Mouse (Mus musculus): ENCODE results near the gene Pex14. TPM values are rescaled to one million over a fixed set of nuclear protein-coding genes. Genes with fewer than 3 reads are reported as not detected.

The Pex14 gene
- polyA plus RNA-seq, 1 experiment from 2014 or later = 43.7 TPM

DNA sequence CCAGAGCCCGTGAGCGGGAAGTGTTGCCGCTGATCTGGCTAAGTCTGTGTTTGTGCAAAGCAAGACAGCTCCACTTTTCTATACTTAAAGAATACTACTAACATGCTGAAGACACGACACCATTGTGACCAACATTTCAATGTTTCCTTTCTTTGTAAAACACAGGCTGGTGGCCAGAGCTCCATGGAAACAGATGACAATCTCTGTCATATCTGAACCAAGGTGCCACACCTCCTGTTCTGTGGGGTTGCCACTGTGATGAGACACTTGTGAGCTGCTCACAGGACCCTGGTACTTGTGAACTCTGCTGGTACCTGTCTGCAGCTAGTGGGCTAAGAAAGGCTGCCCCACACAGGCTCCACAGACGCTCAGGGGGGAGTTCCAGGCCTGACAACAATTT lies 130.8 kb downstream of the Pex14 start:
- whole genome bisulfite sequencing = 61% methylated on average over 5 of the region's 5 CpGs
- ATAC-seq (ENCODE audit: insufficient read depth) (no peak), DNase-seq (no peak)
- Histone ChIP-seq H3K27ac (ENCODE audit: low read depth) (no peak overlapping the region), H3K9me3 (ENCODE audit: low read depth, low read length) (no peaks in the 10 kb centered on the region), H3K27me3 (ENCODE audit: insufficient read depth, low read length) (no peaks in the 10 kb centered on the region), H3K4me2 (no peak overlapping the region), H3K4me3 (ENCODE audit: low read depth, low read length) (no peak overlapping the region), H3K36me3 (ENCODE audit: insufficient read depth) (peaks cover 9% of the 10 kb centered on the region; the same call in 1 of the 2 replicates), H3K9ac (no peak overlapping the region), H3K4me1 (ENCODE audit: insufficient read depth) (no peaks in the 10 kb centered on the region)
- TF ChIP-seq CTCF (IDR thresholded peaks at IDR 0.05; ENCODE audit: low read depth) = no peak

DNA sequence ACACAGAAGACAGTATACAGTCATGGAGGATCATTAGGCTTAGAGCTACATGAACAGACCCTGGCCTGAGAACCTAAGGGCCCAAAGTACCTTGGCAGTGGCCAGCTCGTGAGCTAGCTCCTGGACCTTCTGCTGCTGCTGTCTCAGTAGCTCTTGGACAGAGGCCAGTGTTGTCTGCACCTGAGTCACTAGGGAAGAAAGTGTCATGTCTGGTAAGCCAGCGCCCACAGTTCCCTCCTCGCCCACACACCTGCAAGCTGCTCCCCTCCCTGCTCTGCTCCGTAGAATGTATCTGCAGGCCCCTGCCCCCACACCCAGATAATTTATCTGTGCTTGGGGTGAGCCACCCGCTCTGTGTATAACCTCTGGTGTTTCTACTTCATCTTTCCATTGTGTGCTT lies 133.5 kb downstream of the Pex14 start:
- Histone ChIP-seq H3K36me3 (ENCODE audit: insufficient read depth) (peaks cover 19% of the 10 kb centered on the region), H3K27ac (ENCODE audit: low read depth) (no peak overlapping the region), H3K9ac (no peak overlapping the region), H3K4me2 (no peak overlapping the region), H3K9me3 (ENCODE audit: low read depth, low read length) (no peaks in the 10 kb centered on the region), H3K27me3 (ENCODE audit: insufficient read depth, low read length) (no peaks in the 10 kb centered on the region), H3K4me1 (ENCODE audit: insufficient read depth) (no peaks in the 10 kb centered on the region), H3K4me3 (ENCODE audit: low read depth, low read length) (no peak overlapping the region)
- TF ChIP-seq CTCF (IDR thresholded peaks at IDR 0.05; ENCODE audit: low read depth) = no peak
- 69% methylated on average over 5 of the region's 5 CpGs for WGBS
- ATAC-seq (ENCODE audit: insufficient read depth) = no peak
- no peak for DNase-seq

DNA sequence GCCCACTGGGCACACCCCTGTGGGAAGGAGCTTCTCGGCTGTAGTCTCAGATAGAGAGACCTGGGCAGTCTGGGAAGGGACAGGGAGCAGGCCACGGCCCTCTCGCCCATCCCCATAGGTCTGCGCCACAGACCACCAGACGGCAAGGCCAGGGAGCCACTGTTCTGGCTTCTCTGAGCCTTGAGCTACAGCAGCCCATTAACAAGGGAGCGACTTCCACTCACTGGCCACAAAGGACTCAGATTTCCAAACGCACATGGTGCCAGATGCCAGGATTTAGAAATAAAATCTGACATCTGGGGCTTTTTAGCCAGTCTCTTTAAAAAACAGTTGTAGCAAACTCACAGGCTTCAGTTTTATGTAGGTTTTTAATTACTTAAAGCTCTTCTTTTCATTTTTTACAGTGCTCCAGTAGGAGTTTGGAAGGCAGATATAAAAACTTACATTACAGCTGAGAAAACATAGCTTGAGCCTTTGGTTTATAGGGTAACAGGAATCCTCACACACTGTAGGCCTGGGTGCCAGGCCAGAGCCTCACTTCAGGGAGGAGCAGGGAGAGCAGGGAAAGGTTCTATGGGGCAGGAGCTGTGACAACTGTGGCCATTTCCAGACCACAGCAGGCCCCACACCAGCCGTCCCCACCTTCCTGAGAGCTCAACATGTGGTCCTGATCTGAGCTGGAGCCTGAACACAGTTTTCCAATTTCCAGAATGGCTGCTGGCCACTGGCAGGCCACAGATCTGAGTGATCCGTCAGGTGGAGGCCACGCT lies 134.9 kb downstream of the Pex14 start:
- H3K27ac ChIP-seq (ENCODE audit: low read depth) = no peak overlapping the region
- no peak for TF ChIP-seq CTCF (IDR thresholded peaks at IDR 0.05; ENCODE audit: low read depth)
- ATAC-seq (ENCODE audit: insufficient read depth) (no peak), DNase-seq (no peak)
- H3K4me3 ChIP-seq (ENCODE audit: low read depth, low read length) = no peak overlapping the region
- no peaks in the 10 kb centered on the region for H3K4me1 ChIP-seq (ENCODE audit: insufficient read depth)
- H3K27me3 ChIP-seq (ENCODE audit: insufficient read depth, low read length) = no peaks in the 10 kb centered on the region
- H3K36me3 ChIP-seq (ENCODE audit: insufficient read depth) = peaks cover 28% of the 10 kb centered on the region
- no peak overlapping the region for H3K9ac ChIP-seq
- 83% methylated on average over 10 of the region's 10 CpGs for whole genome bisulfite sequencing
- no peak overlapping the region for H3K4me2 ChIP-seq
- H3K9me3 ChIP-seq (ENCODE audit: low read depth, low read length) = no peaks in the 10 kb centered on the region

- no peak for ATAC-seq (ENCODE audit: insufficient read depth)
- TF ChIP-seq CTCF (IDR thresholded peaks at IDR 0.05; ENCODE audit: low read depth) = no peak
Observed at GRCm38 (mm10) chr4:148962096-148962495, 137.6 kb downstream of the Pex14 start.

GRCm38 (mm10) chr4:148961081-148961480 lies 138.6 kb downstream of the Pex14 start:
- TF ChIP-seq CTCF (IDR thresholded peaks at IDR 0.05; ENCODE audit: low read depth) = no peak
- WGBS = 90% methylated on average over 19 of the region's 19 CpGs
- Histone ChIP-seq H3K4me3 (ENCODE audit: low read depth, low read length) (no peak overlapping the region), H3K4me2 (no peak overlapping the region), H3K9me3 (ENCODE audit: low read depth, low read length) (no peaks in the 10 kb centered on the region), H3K4me1 (ENCODE audit: insufficient read depth) (no peaks in the 10 kb centered on the region), H3K27ac (ENCODE audit: low read depth) (no peak overlapping the region), H3K36me3 (ENCODE audit: insufficient read depth) (peaks cover 28% of the 10 kb centered on the region), H3K9ac (no peak overlapping the region), H3K27me3 (ENCODE audit: insufficient read depth, low read length) (no peaks in the 10 kb centered on the region)
- ATAC-seq (ENCODE audit: insufficient read depth) (no peak), DNase-seq (no peak)

More at GRCm38 (mm10) chr4:148962096-148962495, 137.6 kb downstream of the Pex14 start:
- Histone ChIP-seq H3K4me2 (no peak overlapping the region), H3K9me3 (ENCODE audit: low read depth, low read length) (no peaks in the 10 kb centered on the region), H3K27ac (ENCODE audit: low read depth) (no peak overlapping the region), H3K4me3 (ENCODE audit: low read depth, low read length) (no peak overlapping the region), H3K4me1 (ENCODE audit: insufficient read depth) (no peaks in the 10 kb centered on the region), H3K27me3 (ENCODE audit: insufficient read depth, low read length) (no peaks in the 10 kb centered on the region), H3K36me3 (ENCODE audit: insufficient read depth) (peaks cover 28% of the 10 kb centered on the region), H3K9ac (no peak overlapping the region)
- 82% methylated on average over 1 of the region's 1 CpGs for WGBS
- DNase-seq = no peak

GRCm38 (mm10) chr4:148960011-148960410 lies 139.7 kb downstream of the Pex14 start:
- 0 out of 2 replicates have a peak, but pooled peaks have one; percentile 11 for TF ChIP-seq CTCF (IDR thresholded peaks at IDR 0.05; ENCODE audit: low read depth)
- 0 out of 2 replicates have a peak, but pooled peaks have one; percentile 9 for ATAC-seq (ENCODE audit: insufficient read depth)
- DNase-seq = no peak
- Histone ChIP-seq H3K9ac (no peak overlapping the region), H3K4me2 (no peak overlapping the region), H3K27me3 (ENCODE audit: insufficient read depth, low read length) (no peaks in the 10 kb centered on the region), H3K4me3 (ENCODE audit: low read depth, low read length) (no peak overlapping the region), H3K36me3 (ENCODE audit: insufficient read depth) (peaks cover 19% of the 10 kb centered on the region), H3K9me3 (ENCODE audit: low read depth, low read length) (no peaks in the 10 kb centered on the region), H3K27ac (ENCODE audit: low read depth) (peak overlapping the region; percentile 80), H3K4me1 (ENCODE audit: insufficient read depth) (peaks cover 3% of the 10 kb centered on the region; the same call in 1 of the 2 replicates)
- WGBS = 69% methylated on average over 12 of the region's 12 CpGs

- no peak overlapping the region for H3K9ac ChIP-seq
- DNase-seq (peak; percentile 70), ATAC-seq (ENCODE audit: insufficient read depth) (no peak)
- WGBS = 74% methylated on average over 14 of the region's 14 CpGs
- peaks cover 24% of the 10 kb centered on the region for H3K4me1 ChIP-seq (ENCODE audit: insufficient read depth)
- H3K36me3 ChIP-seq (ENCODE audit: insufficient read depth) = peaks cover 4% of the 10 kb centered on the region; the same call in 1 of the 2 replicates
- no peak for TF ChIP-seq CTCF (IDR thresholded peaks at IDR 0.05; ENCODE audit: low read depth)
- H3K4me2 ChIP-seq = no peak overlapping the region
- peaks cover 38% of the 10 kb centered on the region for H3K27me3 ChIP-seq (ENCODE audit: insufficient read depth, low read length)
- H3K9me3 ChIP-seq (ENCODE audit: low read depth, low read length) = no peaks in the 10 kb centered on the region
- no peak overlapping the region for H3K4me3 ChIP-seq (ENCODE audit: low read depth, low read length)
- no peak overlapping the region; the same call in 1 of the 2 replicates for H3K27ac ChIP-seq (ENCODE audit: low read depth)
Observed at GRCm38 (mm10) chr4:148955131-148955813, 144.4 kb downstream of the Pex14 start.

Measured in lung, embryonic 14.5 days (tissue).